Mouse (Mus musculus): ENCODE data around the gene Kdm2b.

DNA sequence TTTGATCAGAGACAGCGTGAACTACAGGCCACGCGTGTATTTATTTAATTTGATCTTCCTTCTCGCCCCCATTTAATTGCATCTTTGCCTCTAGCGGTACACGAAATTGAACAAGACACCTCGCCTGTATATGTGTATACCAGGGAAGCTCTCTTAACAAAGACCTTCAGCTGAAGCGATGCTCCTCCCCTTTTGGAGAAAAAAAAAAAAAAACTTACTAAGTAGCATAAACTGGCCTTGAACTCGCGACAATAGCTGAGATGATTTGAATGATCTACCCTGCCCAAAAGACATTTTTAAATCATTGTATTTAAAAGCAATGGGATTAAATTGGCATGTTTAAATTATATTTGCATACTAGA is 168.1 kb downstream of the Kdm2b start:
- no peak for TF ChIP-seq GATA1 (IDR thresholded peaks at IDR 0.05; ENCODE audit: borderline replicate concordance, low read length)
- no peak for TF ChIP-seq FLI1 (IDR thresholded peaks at IDR 0.05; ENCODE audit: low read length)

All from megakaryocyte, embryonic 14.5 days (primary cell).